Mouse (Mus musculus) lung, postnatal 0 days (tissue): ENCODE data around the gene Myo5c. TPM values are rescaled to one million over a fixed set of nuclear protein-coding genes. Genes with fewer than 3 reads are reported as not detected.

ENCODE experiments used
- ATAC-seq: fragments of 200-750 bp; cut with Nextera tagmentation; 2 replicates; pipeline ENCODE4 v1.8.0; 2017; ENCODE audit warnings: moderate library complexity
- DNase-seq: peaks from one replicate; pipeline ENCODE4 v3.0.0-alpha.2; 2016; ENCODE audit warnings: low spot score
- H3K27ac ChIP-seq: fragments of 300-500 bp; sonication (generic); 2 replicates; pipeline ENCODE4 v1.5.1; 2014; ENCODE audit warnings: antibody characterized with exemption, mild to moderate bottlenecking, low read length, mixed read lengths
- H3K27me3 ChIP-seq: fragments of 300-500 bp; sonication (generic); replicated peaks from 2 replicates; pipeline ENCODE4 v1.6.1; 2014; ENCODE audit warnings: low read length, mixed read lengths; ENCODE audit not compliant: insufficient read depth
- H3K36me3 ChIP-seq: fragments of 300-500 bp; sonication (generic); 2 replicates; pipeline ENCODE4 v1.6.1; 2014; ENCODE audit warnings: low read length, mixed read lengths; ENCODE audit not compliant: insufficient read depth
- H3K4me1 ChIP-seq: fragments of 300-500 bp; sonication (generic); 2 replicates; pipeline ENCODE4 v1.6.1; 2014; ENCODE audit warnings: antibody characterized with exemption, low read depth, low read length, mixed read lengths; ENCODE audit not compliant: insufficient read depth
- H3K4me2 ChIP-seq: fragments of 300-500 bp; sonication (generic); replicated peaks from 2 replicates; pipeline ENCODE4 v1.6.1; 2014; ENCODE audit warnings: low read depth, mild to moderate bottlenecking, low read length, moderate library complexity, mixed read lengths
- H3K4me3 ChIP-seq: fragments of 300-500 bp; sonication (generic); 2 replicates; pipeline ENCODE4 v1.5.1; 2014; ENCODE audit warnings: low read depth, low read length
- H3K9ac ChIP-seq: fragments of 300-500 bp; sonication (generic); replicated peaks from 2 replicates; pipeline ENCODE4 v1.6.1; 2014; ENCODE audit warnings: low read depth, mild to moderate bottlenecking
- H3K9me3 ChIP-seq: fragments of 300-500 bp; sonication (generic); 2 replicates; pipeline ENCODE4 v1.6.1; 2016; ENCODE audit warnings: low read length, mixed read lengths
- CTCF ChIP-seq: IDR thresholded peaks from 2 replicates; pipeline ENCODE4 v1.5.1; 2016; ENCODE audit warnings: antibody characterized with exemption, mild to moderate bottlenecking
- EP300 ChIP-seq: IDR thresholded peaks from 2 replicates; pipeline ENCODE4 v1.6.1; 2016; ENCODE audit warnings: antibody characterized with exemption, mild to moderate bottlenecking, control low read depth
- WGBS: fragments of 180-500 bp; shearing (Covaris S2); extraction: QIAGEN DNeasy Blood & Tissue Kit; methylation state at CpG from one replicate; pipeline ENCODE4 v1.1.7; 2014; 5-methylcytosine and 5-hydroxymethylcytosine counted together
- polyA plus RNA-seq: library from polyadenylated mRNA; unstranded; fragments of >200 nt; fragmentation: Nextera tagmentation; extraction: Ambion mirVana; gene quantifications from 2 replicates; pipeline ENCODE4 v1.2.1, GENCODE M21; 2015

Myo5c gene
- polyA plus RNA-seq, 1 experiment from 2014 or later, result 35.0 TPM

- TF ChIP-seq EP300 (no peak), CTCF (no peak)
Observed at GRCm38 (mm10) chr9:75271539-75271938, 39.7 kb downstream of the Myo5c start.

GRCm38 (mm10) chr9:75273646-75274045, 41.8 kb downstream of the Myo5c start:
- DNase-seq, result no peak
- Histone ChIP-seq H3K4me3 (no peak overlapping the region), H3K4me2 (no peak overlapping the region), H3K4me1 (no peaks in the 10 kb centered on the region), H3K27me3 (no peaks in the 10 kb centered on the region), H3K9ac (no peak overlapping the region), H3K36me3 (no peaks in the 10 kb centered on the region), H3K9me3 (no peaks in the 10 kb centered on the region), H3K27ac (no peak overlapping the region)
- no peak for ATAC-seq
- TF ChIP-seq EP300 (no peak), CTCF (no peak)
- WGBS, result 47% methylated on average over 6 of the region's 6 CpGs

More at GRCm38 (mm10) chr9:75271539-75271938, 39.7 kb downstream of the Myo5c start:
- ATAC-seq, result no peak
- Histone ChIP-seq H3K27me3 (no peaks in the 10 kb centered on the region), H3K4me1 (no peaks in the 10 kb centered on the region), H3K9ac (no peak overlapping the region), H3K9me3 (no peaks in the 10 kb centered on the region), H3K36me3 (0 out of 2 replicates have a peak, but pooled peaks cover 4% of the 10 kb centered on the region), H3K4me3 (no peak overlapping the region), H3K27ac (no peak overlapping the region), H3K4me2 (no peak overlapping the region)
- DNase-seq, result no peak
- WGBS, result 91% methylated on average over 8 of the region's 8 CpGs

- Histone ChIP-seq H3K9me3 (no peaks in the 10 kb centered on the region), H3K4me1 (no peaks in the 10 kb centered on the region), H3K36me3 (no peaks in the 10 kb centered on the region), H3K27ac (no peak overlapping the region), H3K4me3 (no peak overlapping the region), H3K9ac (no peak overlapping the region), H3K27me3 (no peaks in the 10 kb centered on the region), H3K4me2 (no peak overlapping the region)
- ATAC-seq, result 0 out of 2 replicates have a peak, but pooled peaks have one; percentile 35
- WGBS, result 90% methylated on average over 5 of the region's 5 CpGs
- TF ChIP-seq EP300 (no peak), CTCF (no peak)
- DNase-seq, result no peak
Observed at GRCm38 (mm10) chr9:75274486-75274885, 42.7 kb downstream of the Myo5c start.

- Histone ChIP-seq H3K9me3 (no peaks in the 10 kb centered on the region), H3K4me1 (no peaks in the 10 kb centered on the region), H3K36me3 (no peaks in the 10 kb centered on the region), H3K27me3 (no peaks in the 10 kb centered on the region), H3K27ac (no peak overlapping the region), H3K4me2 (no peak overlapping the region), H3K9ac (no peak overlapping the region), H3K4me3 (no peak overlapping the region)
- no peak for ATAC-seq
- DNase-seq, result no peak
- TF ChIP-seq EP300 (no peak), CTCF (no peak)
- 93% methylated on average over 9 of the region's 9 CpGs for WGBS
Observed at GRCm38 (mm10) chr9:75275051-75275450, 43.2 kb downstream of the Myo5c start.

- no peak overlapping the region for H3K4me2 ChIP-seq
- H3K27me3 ChIP-seq, result no peaks in the 10 kb centered on the region
- TF ChIP-seq EP300 (no peak), CTCF (peak; percentile 71)
- no peaks in the 10 kb centered on the region for H3K9me3 ChIP-seq
- ATAC-seq, result no peak
- no peaks in the 10 kb centered on the region for H3K36me3 ChIP-seq
- no peak overlapping the region for H3K27ac ChIP-seq
- peak; percentile 53 for DNase-seq
- no peak overlapping the region for H3K9ac ChIP-seq
- 46% methylated on average over 5 of the region's 5 CpGs for WGBS
- no peaks in the 10 kb centered on the region for H3K4me1 ChIP-seq
- H3K4me3 ChIP-seq, result no peak overlapping the region
Observed at GRCm38 (mm10) chr9:75280814-75281213, 49.0 kb downstream of the Myo5c start.

- no peaks in the 10 kb centered on the region for H3K9me3 ChIP-seq
- no peak overlapping the region for H3K4me3 ChIP-seq
- 0 out of 2 replicates have a peak, but pooled peaks cover 4% of the 10 kb centered on the region for H3K36me3 ChIP-seq
- no peak for ATAC-seq
- 85% methylated on average over 2 of the region's 2 CpGs for WGBS
- no peak for DNase-seq
- no peak for TF ChIP-seq CTCF
- no peak for TF ChIP-seq EP300
- H3K4me1 ChIP-seq, result no peaks in the 10 kb centered on the region
- no peak overlapping the region for H3K4me2 ChIP-seq
- no peaks in the 10 kb centered on the region for H3K27me3 ChIP-seq
- no peak overlapping the region for H3K27ac ChIP-seq
- H3K9ac ChIP-seq, result no peak overlapping the region
Observed at GRCm38 (mm10) chr9:75282179-75282578, 50.4 kb downstream of the Myo5c start.

- Histone ChIP-seq H3K4me1 (no peaks in the 10 kb centered on the region), H3K4me2 (no peak overlapping the region), H3K4me3 (no peak overlapping the region), H3K9ac (no peak overlapping the region), H3K27me3 (no peaks in the 10 kb centered on the region), H3K27ac (no peak overlapping the region), H3K9me3 (no peaks in the 10 kb centered on the region), H3K36me3 (0 out of 2 replicates have a peak, but pooled peaks cover 6% of the 10 kb centered on the region)
- TF ChIP-seq EP300, result no peak
- peak; percentile 81 for TF ChIP-seq CTCF
- 10% methylated on average over 3 of the region's 3 CpGs for WGBS
- no peak; the same call in 1 of the 2 replicates for ATAC-seq
- peak; percentile 65 for DNase-seq
Observed at GRCm38 (mm10) chr9:75282830-75283229, 51.0 kb downstream of the Myo5c start.
